Mouse (Mus musculus) mouse trophoblast stem cell (cell line): Measurements from ENCODE around the gene Frmd7.

ENCODE experiments used
- in situ Hi-C, 2 experiments: fragments of 300-500 bp; cut with MseI, MboI; formaldehyde crosslinking; loops; 2 replicates in 1 of 2; 3 replicates in 1 of 2; pipeline ENCODE4 v1.15.1; 2025

Gene Frmd7

GRCm38 (mm10) chrX:50942610-50943009 lies at the start of gene Frmd7:
TSS of gene Frmd7 (minus strand) at chrX:50942710.
- in situ Hi-C loops = no loop called here

- in situ Hi-C loops = no loop called here
Observed at GRCm38 (mm10) chrX:50991324-50991723, 48.8 kb upstream of the Frmd7 start.

- in situ Hi-C loops = no loop called here
Observed at GRCm38 (mm10) chrX:50989940-50990339, 47.4 kb upstream of the Frmd7 start.

- in situ Hi-C loops = no loop called here
Observed at GRCm38 (mm10) chrX:50988581-50988980, 46.1 kb upstream of the Frmd7 start.

- in situ Hi-C loops = no loop called here
Observed at GRCm38 (mm10) chrX:50978428-50978827, 35.9 kb upstream of the Frmd7 start.

- in situ Hi-C loops = no loop called here
Observed at GRCm38 (mm10) chrX:50972145-50972544, 29.6 kb upstream of the Frmd7 start.

- in situ Hi-C loops = no loop called here
Observed at GRCm38 (mm10) chrX:50969907-50970306, 27.4 kb upstream of the Frmd7 start.

GRCm38 (mm10) chrX:50968157-50968932 lies 25.8 kb upstream of the Frmd7 start:
- in situ Hi-C loops = no loop called here

- in situ Hi-C loops = no loop called here
Observed at GRCm38 (mm10) chrX:50965157-50965556, 22.6 kb upstream of the Frmd7 start.

- in situ Hi-C loops = no loop called here
Observed at GRCm38 (mm10) chrX:50962955-50963354, 20.4 kb upstream of the Frmd7 start.

- in situ Hi-C loops = no loop called here
Observed at GRCm38 (mm10) chrX:50948633-50949032, 6.1 kb upstream of the Frmd7 start.

- in situ Hi-C loops = no loop called here
Observed at GRCm38 (mm10) chrX:50948116-50948515, 5.6 kb upstream of the Frmd7 start.

- in situ Hi-C loops = no loop called here
Observed at GRCm38 (mm10) chrX:50937117-50937516, 5.4 kb downstream of the Frmd7 start.

GRCm38 (mm10) chrX:50930309-50930708 lies 12.2 kb downstream of the Frmd7 start:
- in situ Hi-C loops = no loop called here

GRCm38 (mm10) chrX:50926893-50927545 lies 15.5 kb downstream of the Frmd7 start:
- in situ Hi-C loops = no loop called here

- in situ Hi-C loops = no loop called here
Observed at GRCm38 (mm10) chrX:50924629-50925364, 17.7 kb downstream of the Frmd7 start.

GRCm38 (mm10) chrX:50918754-50919153 lies 23.8 kb downstream of the Frmd7 start:
- in situ Hi-C loops = no loop called here

- in situ Hi-C loops = no loop called here
Observed at GRCm38 (mm10) chrX:50917389-50917788, 25.1 kb downstream of the Frmd7 start.

GRCm38 (mm10) chrX:50909915-50910314 lies 32.6 kb downstream of the Frmd7 start:
- in situ Hi-C loops = no loop called here

- in situ Hi-C loops = no loop called here
Observed at GRCm38 (mm10) chrX:50903497-50903896, 39.0 kb downstream of the Frmd7 start.

- in situ Hi-C loops = no loop called here
Observed at GRCm38 (mm10) chrX:50887999-50888398, 54.5 kb downstream of the Frmd7 start.

GRCm38 (mm10) chrX:50874246-50875002 lies 68.1 kb downstream of the Frmd7 start:
- in situ Hi-C loops = no loop called here
